Mouse (Mus musculus) 3T3-L1 (cell line): ENCODE measurements around the gene Zfp697.
"Not testable (repeated sequence)": the region's sequence is repeated elsewhere in the genome, so short reads cannot be mapped to it uniquely, and the experiment has no call there.

Source experiments
- DNase-seq: peaks from one replicate; pipeline ENCODE4 v3.0.0-alpha.2; 2015; ENCODE audit warnings: low read depth, low spot score

Zfp697 gene

GRCm38 (mm10) chr3:98629633-98630032, 247.4 kb downstream of the Zfp697 start:
- DNase-seq, result no peak

DNA sequence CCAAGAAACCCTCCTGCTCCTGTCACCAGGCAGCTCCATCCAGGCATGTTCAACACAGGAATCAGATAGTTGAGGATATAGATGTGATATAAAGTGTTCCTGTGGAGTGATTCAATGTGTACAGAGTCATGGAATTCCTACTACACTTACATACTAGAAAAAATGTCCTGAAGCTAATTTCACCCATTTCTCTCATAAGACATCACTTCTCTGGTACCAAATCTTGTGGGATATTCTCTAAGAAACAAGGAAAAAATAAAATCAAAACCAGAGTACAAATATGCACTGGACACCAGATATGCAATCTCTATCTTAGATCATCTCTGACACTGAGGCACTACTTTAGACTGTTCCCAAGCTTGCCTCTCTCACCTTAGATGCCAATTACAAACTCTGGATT, 247.9 kb downstream of the Zfp697 start, which contains the start of gene Hsd3b5:
Gene Hsd3b5, minus strand, starts transcription at position 101 of the 400 bp plus-strand sequence.
- DNase-seq, result no peak

DNA sequence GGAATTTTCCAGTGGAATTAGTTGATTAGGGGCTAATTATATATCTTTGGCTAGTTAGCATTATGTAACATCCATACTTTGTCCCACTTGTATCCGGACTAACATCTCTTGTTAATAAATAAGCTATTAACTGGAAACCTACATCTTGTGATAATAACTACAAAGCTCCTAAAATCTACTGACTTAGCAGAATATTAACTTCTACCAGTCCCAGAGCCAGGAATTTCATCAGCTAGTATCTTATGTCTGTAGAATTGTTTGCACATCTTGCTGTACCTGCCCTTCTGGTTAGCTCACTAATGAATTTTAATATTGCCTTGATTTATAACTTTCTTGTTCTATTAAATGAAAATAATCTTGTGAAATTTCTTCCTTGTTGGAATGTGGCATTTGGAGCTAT, 252.9 kb downstream of the Zfp697 start:
- DNase-seq, result no peak

DNA sequence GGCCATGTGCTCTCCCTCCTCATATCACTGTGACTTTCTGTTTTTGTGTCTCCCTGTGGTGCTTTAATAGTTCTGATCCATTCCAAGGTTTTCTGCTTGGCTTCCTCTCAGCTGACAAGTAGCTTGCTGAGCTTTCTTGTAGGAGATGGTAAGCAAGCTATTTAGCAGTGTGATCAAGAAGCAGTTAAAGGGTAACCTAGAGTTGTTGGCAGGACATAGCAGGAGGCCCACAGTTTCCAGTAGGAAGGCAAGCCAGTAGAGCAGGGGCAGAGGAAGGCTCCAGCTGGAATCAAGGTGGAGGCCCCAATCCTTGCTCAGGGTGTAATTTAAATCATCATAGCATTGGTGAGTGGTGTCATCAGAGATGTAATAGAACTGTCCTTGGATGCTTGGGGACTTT, 298.5 kb downstream of the Zfp697 start:
- no peak for DNase-seq

GRCm38 (mm10) chr3:98682401-98682800, 300.1 kb downstream of the Zfp697 start:
- no peak for DNase-seq

DNA sequence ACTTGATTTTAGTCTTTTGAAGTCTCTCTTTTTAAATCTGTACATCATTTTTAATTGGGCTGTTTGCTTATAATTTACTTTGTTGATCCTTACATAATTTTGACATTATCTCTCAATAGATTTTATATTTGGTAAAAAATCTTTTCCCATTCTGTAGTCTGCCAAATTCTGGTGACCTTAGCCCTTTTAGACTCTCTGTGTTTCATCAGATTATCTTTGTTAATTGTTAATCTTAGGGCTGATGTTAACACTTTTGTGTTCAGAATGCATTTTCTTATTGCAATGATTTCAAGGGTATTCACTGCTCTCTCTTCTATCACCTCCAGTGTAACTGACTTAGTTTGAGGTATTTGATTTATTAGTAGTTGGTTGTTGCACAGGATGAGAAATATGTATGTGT, 338.5 kb downstream of the Zfp697 start:
- DNase-seq, result no peak

DNA sequence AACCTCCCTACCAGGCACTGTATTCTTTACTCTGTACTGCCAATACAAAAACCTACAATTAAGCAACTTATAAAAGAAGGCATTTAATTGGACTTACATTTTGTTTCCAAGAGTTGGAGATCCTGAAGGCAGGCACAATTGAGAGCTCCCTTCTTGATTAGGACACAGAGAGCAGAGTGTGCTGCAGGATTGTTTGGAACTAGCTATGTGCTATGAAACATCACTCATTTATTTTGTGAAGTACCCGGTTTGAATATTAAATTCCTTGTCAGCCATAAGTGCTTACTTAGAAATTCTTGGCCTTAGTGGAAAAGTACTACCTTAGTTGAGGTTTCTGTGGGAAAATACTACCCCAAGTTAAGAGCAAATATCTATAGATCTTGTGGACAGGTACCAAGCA, 342.1 kb downstream of the Zfp697 start, which contains the start of gene Hsd3b2:
Gene Hsd3b2, minus strand, starts transcription at position 168 of the 400 bp plus-strand sequence.
- no peak for DNase-seq

- DNase-seq, result no peak
Observed at GRCm38 (mm10) chr3:98726281-98726680, 344.0 kb downstream of the Zfp697 start.

DNA sequence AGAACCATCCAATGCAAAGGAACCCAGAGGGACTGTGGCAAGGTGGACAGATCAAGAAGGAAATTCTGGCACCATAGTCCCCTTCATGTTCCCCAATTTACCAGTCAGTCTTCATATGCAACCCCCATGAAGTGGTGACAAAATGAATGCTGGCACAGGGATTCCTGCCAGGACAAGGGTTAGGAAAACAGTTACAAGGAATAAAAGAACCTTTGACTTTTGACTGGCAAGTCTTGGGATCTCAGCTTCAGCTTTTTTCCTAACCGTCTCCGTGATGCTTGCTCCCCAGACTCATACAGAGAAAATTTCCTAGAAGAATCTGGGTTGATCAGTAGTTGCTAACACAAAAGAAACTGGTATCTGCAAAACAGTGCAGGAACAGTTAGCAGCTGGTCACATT, 351.5 kb downstream of the Zfp697 start:
- DNase-seq, result no peak

DNA sequence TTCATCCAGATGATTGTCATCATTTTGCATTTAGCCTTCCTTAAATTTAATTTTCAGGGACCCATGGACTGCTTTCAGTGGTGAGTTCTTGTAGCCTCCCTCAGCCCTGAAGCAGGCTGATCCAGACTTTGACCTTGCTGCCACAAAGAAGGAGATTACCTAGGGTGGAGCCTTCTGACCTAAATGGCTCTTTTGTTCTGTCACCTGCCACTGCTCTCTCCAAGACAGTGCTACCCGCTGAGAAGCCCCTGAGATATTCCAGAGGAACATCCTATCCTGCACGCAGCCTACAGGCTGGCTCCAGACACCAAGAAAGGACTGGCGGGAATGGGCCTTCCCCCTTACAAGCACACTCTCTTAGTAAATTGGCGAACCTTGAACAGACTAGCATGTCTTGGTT, 352.1 kb downstream of the Zfp697 start:
- no peak for DNase-seq

- DNase-seq, result not testable (repeated sequence)
Observed at GRCm38 (mm10) chr3:98741043-98741442, 358.8 kb downstream of the Zfp697 start.

GRCm38 (mm10) chr3:98752171-98752570, 369.9 kb downstream of the Zfp697 start:
- DNase-seq, result no peak

- DNase-seq, result no peak
Observed at GRCm38 (mm10) chr3:98756836-98757235, 374.6 kb downstream of the Zfp697 start.

GRCm38 (mm10) chr3:98764155-98764554, 381.9 kb downstream of the Zfp697 start:
- DNase-seq, result no peak

DNA sequence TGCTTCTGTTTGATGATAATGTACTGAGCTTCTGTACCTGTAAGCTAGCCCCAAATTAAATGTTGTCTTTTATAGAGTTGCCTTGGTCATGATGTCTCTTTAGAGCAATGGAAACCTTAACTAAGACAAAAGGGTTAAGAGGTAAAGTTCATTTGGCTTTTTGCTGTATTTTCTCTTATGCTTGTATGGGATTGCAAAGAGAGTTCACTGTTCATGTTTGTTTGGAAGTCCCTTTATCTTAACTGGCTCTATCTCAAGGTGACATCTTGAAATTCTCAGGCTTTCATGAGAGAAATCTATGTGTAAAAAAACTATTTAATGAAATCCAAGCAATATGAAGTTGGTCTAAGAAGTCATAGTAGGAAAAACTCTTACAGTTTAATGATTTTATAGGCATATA, 398.7 kb downstream of the Zfp697 start:
- no peak for DNase-seq

DNA sequence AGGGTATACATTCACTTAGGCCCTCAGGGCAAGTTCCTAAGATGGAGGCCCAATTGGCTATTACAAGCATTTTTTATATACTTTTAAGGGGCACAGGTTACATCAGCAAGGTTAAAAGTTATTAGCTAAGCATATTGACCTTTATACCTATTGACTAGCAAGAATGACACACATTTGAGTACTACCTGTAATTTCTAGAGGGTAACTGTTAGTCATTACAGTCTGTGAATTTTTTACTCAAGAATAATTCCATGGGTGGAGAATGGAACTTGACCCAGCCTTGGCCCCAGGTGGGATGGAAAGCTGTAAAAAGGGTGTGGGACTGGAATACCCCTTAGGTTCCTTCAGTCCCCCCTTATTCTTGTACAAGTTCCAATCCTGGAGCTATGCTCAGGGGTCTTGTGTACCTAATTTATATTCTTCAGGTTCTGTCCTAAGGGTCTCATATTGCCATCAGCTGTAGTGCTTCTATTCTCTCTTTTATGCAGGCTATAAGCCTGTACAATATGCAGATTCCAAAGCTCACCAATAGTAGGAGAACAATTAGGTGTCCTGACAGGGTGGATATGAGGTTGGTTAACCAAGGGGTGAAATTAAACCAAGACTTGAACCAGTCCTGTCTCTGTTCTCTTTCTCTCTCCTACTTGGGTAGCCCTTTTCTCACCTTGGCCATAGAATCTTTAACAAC, 400.1 kb downstream of the Zfp697 start:
- DNase-seq, result no peak

DNA sequence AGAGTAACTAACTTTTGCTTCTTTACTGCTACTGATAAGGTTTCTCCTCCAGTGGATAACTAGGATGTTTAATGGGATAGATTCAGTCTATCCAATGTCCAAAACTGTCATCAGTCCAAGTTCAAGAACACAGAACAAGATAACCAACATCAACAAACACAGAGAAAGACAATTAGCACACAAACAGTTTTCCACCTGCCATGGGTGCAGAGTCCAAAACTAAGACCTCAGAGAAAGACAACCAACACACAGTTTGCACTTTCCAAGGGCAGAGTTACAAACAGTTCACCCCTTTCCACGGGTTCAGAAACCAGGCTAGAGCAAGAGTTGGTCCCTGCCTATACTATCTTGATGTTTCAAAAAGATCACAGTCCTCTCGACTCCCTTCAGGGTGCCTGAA, 404.3 kb downstream of the Zfp697 start:
- no peak for DNase-seq
